Mouse (Mus musculus): Measurements from ENCODE around the gene Gm17387. TPM values are rescaled to one million over a fixed set of nuclear protein-coding genes. Genes with fewer than 3 reads are reported as not detected.
A peak's percentile ranks its signal among the peaks of the same experiment; 100 is the strongest.
"Not testable (repeated sequence)": the region's sequence is repeated elsewhere in the genome, so short reads cannot be mapped to it uniquely, and the experiment has no call there.

The Gm17387 gene
- polyA plus RNA-seq, 1 experiment from 2014 or later: not detected

DNA sequence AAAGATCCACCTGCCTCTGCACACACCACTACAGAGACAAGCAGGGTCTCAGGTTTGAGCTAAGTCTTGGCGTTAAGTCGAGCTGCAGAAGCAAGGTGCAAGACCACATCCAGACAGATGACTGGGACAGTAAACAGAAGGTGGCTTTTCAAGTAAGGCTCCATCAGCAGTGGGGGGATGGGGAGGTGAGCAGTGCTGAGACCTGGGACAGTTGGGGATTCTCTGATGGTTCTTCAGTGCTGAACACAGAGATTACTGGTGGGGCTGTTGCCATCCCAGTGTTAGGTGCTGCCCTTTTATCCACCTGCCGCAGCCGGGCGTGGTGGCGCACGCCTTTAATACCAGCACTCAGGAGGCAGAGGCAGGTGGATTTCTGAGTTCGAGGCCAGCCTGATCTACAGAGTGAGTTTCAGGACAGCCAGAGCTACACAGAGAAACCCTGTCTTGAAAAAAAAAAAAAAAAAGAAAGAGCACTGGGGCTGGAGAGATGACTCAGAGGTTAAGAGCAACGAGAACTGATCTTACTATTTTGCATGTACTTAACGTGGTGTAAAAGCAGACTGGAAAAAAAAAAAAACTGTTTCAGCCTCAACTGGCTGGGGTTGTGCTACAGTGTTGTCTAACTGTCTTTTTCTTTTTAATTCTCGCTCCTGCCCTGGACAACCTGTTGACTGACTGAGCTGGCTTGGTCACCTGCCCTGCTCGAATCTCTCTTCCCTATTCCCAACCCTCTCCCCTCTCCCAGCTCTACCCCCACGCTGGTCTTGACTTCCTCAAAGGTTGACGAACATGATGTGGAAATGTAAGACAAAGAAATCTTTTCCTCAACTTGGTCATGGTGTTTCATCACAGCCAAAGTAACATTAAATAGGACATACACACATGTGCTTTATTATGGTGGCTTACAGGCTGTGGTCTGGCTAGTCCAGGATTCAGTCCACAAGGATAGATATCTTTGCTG lies 7.2 kb upstream of the Gm17387 start:
- Histone ChIP-seq H3K4me3 (no peak overlapping the region), H3K36me3 (ENCODE audit: poor library complexity, severe bottlenecking) (no peaks in the 10 kb centered on the region), H3K9ac (no peak overlapping the region), H3K9me3 (replicated peaks) (no peaks in the 10 kb centered on the region), H3K4me2 (no peak overlapping the region), H3K4me1 (peaks cover 19% of the 10 kb centered on the region), H3K27ac (no peak overlapping the region), H3K27me3 (no peaks in the 10 kb centered on the region)
- 85% methylated on average over 14 of the region's 14 CpGs for WGBS
- no peak for ATAC-seq

DNA sequence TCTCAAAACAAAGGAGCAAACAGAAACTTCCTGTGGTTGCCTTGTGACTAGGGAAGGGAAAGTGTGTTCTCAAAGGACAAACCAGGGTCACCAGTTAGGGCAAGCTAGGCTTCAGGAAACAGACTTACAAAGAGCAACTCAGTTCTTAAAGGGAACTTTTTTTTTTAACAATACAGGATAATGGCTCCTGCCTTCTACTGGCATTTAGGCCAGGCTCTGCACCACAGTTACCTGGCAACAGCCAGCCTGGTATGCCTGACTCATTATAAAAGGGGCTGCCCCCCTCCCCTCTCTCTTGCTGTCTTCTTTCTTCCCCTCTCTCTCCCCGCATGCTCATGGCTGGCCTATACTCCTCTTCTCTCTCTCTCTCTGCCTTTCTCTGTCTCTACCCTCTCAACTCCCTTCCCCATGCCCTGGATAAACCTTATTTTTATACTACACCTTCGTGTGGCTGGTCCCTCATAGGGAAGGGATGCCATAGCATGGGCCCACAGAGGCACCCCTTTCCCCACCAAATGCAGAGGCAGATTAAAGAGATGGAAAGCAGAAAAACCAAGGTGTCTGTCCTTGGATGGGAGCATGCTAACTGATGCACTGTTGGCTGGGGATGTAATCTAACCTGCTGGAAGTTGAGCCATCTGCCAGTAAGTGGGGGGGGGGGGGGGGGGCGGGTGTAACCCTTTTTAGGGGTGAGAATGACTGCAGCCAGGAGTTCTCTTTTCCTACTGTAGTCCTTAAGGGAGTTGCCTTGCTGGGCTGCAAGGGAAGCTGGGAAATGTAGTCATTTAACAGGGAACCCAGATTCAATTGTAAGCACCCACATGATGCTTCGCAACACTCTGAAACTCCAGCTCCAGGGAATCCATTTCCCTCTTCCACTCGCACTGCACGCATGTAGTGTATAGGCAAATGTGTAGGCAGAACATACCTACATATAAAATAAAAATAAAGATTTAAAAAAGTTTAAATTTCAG lies 3.8 kb upstream of the Gm17387 start:
- 12% methylated on average over 6 of the region's 6 CpGs for WGBS
- Histone ChIP-seq H3K36me3 (ENCODE audit: poor library complexity, severe bottlenecking) (no peaks in the 10 kb centered on the region), H3K9ac (no peak overlapping the region; the same call in 1 of the 2 replicates), H3K9me3 (replicated peaks) (no peaks in the 10 kb centered on the region), H3K4me2 (no peak overlapping the region), H3K4me3 (no peak overlapping the region), H3K27me3 (no peaks in the 10 kb centered on the region), H3K27ac (peak overlapping the region; percentile 77), H3K4me1 (peaks cover 20% of the 10 kb centered on the region)
- peak; percentile 77; the same call in 1 of the 2 replicates for ATAC-seq

DNA sequence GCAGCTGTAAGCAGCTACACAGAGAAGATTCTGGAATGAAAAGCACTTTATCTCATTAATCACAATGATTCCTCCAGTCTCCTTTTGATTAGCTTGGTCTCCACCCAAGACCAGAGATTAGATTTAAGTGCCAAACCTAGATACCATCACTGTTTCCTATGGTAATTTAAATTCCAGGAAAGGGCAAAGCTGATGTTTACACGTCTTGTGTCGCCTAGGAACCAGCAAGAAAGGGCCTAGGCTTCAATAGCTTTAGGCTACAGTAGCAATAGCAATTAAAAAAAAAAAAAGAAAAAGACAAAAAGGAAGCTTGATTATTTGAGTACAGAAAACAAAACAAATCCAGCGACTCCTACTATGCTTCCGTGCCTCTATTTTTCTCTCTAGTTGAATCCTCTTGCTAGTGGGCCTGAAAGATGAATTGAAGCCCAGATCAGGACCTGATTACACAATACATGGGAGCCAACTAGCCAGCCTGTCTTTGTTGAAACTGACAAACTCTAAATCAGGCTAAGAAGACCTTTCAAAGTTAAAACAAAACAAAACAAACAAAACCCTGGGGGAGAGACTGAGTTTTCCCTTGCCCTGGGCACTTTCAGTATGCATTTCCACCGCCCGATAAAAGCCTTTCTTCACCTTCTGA lies 2.7 kb upstream of the Gm17387 start:
- H3K4me3 ChIP-seq: no peak overlapping the region
- no peak overlapping the region for H3K4me2 ChIP-seq
- H3K9me3 ChIP-seq (replicated peaks): no peaks in the 10 kb centered on the region
- peak; percentile 40; the same call in 1 of the 2 replicates for ATAC-seq
- H3K4me1 ChIP-seq: peaks cover 20% of the 10 kb centered on the region
- H3K27me3 ChIP-seq: no peaks in the 10 kb centered on the region
- no peaks in the 10 kb centered on the region for H3K36me3 ChIP-seq (ENCODE audit: poor library complexity, severe bottlenecking)
- H3K9ac ChIP-seq: no peak overlapping the region
- H3K27ac ChIP-seq: peak overlapping the region; percentile 60
- 4% methylated on average over 6 of the region's 6 CpGs for WGBS

- peak overlapping the region; percentile 37 for H3K27ac ChIP-seq
- peak; percentile 80 for ATAC-seq
Observed at GRCm38 (mm10) chr7:141026740-141027098, 2.2 kb upstream of the Gm17387 start.

DNA sequence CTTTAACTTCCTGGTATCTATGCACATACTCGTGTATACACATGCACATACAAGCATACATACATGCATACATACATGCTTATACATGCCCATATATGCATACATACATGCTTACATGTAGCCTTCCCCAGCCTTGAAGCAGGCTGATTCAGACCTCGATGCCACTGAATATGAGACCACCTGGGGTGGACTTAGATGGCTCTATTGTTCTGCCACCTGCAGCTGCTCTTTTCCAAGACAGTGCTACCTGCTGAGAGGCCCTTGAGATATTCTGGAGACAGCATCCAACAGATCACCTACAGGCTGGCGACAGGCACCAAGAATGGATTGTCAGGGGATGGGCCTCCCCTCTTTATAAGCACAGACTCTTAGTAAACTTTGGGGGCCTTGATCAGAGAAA lies 1.5 kb downstream of the Gm17387 start:
- H3K4me3 ChIP-seq: no peak overlapping the region
- WGBS: 36% methylated on average over 3 of the region's 3 CpGs
- H3K27me3 ChIP-seq: no peaks in the 10 kb centered on the region
- no peak overlapping the region for H3K4me2 ChIP-seq
- ATAC-seq: no peak
- peaks cover 14% of the 10 kb centered on the region for H3K4me1 ChIP-seq
- H3K27ac ChIP-seq: no peak overlapping the region
- H3K36me3 ChIP-seq (ENCODE audit: poor library complexity, severe bottlenecking): no peaks in the 10 kb centered on the region
- no peaks in the 10 kb centered on the region for H3K9me3 ChIP-seq (replicated peaks)
- H3K9ac ChIP-seq: no peak overlapping the region

More at GRCm38 (mm10) chr7:141026740-141027098, 2.2 kb upstream of the Gm17387 start:
- Histone ChIP-seq H3K36me3 (ENCODE audit: poor library complexity, severe bottlenecking) (no peaks in the 10 kb centered on the region), H3K4me1 (peaks cover 20% of the 10 kb centered on the region), H3K27me3 (no peaks in the 10 kb centered on the region), H3K4me2 (no peak overlapping the region), H3K9me3 (replicated peaks) (no peaks in the 10 kb centered on the region), H3K9ac (no peak overlapping the region), H3K4me3 (no peak overlapping the region)
- WGBS: 25% methylated on average over 5 of the region's 5 CpGs

- Histone ChIP-seq H3K27me3 (no peaks in the 10 kb centered on the region), H3K27ac (no peak overlapping the region), H3K9ac (no peak overlapping the region), H3K4me1 (no peaks in the 10 kb centered on the region), H3K36me3 (ENCODE audit: poor library complexity, severe bottlenecking) (no peaks in the 10 kb centered on the region), H3K4me2 (no peak overlapping the region), H3K4me3 (no peak overlapping the region), H3K9me3 (replicated peaks) (no peaks in the 10 kb centered on the region)
- 83% methylated on average over 9 of the region's 9 CpGs for WGBS
- no peak for ATAC-seq
Observed at GRCm38 (mm10) chr7:141032458-141033167, 3.7 kb downstream of the Gm17387 start.

DNA sequence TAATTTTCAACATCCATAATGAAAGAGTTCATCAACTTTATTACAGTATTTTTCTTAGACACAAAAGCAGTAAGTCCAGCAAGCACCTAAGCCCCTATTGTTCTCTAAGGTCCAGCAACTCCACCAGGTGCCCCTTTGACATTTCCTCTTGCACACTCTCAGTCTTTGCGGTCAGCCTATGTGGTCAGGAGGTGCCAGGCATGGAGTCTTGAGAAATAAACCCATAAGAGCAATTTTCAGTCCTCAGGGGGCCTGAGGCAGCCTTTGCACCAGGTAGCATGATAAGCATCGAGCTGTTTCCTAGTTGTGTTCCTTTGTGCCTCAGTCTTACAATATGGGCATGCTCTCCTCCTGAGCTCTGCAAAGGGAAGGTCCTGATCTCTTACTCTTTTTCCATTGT lies 7.7 kb downstream of the Gm17387 start:
- ATAC-seq: not testable (repeated sequence)
- 85% methylated on average over 1 of the region's 2 CpGs for WGBS

GRCm38 (mm10) chr7:141038090-141039032 lies 9.4 kb downstream of the Gm17387 start:
- Histone ChIP-seq H3K9me3 (replicated peaks) (no peaks in the 10 kb centered on the region), H3K36me3 (ENCODE audit: poor library complexity, severe bottlenecking) (no peaks in the 10 kb centered on the region), H3K27ac (no peak overlapping the region), H3K4me1 (no peaks in the 10 kb centered on the region), H3K9ac (no peak overlapping the region), H3K27me3 (no peaks in the 10 kb centered on the region), H3K4me3 (no peak overlapping the region), H3K4me2 (no peak overlapping the region)
- no peak for ATAC-seq
- 86% methylated on average over 19 of the region's 21 CpGs for WGBS

More for the DNA sequence above, 7.7 kb downstream of the Gm17387 start:
- not testable (repeated sequence) for H3K9me3 ChIP-seq (replicated peaks); H3K4me2 ChIP-seq; H3K4me1 ChIP-seq; H3K27me3 ChIP-seq; H3K9ac ChIP-seq; H3K36me3 ChIP-seq (ENCODE audit: poor library complexity, severe bottlenecking); H3K4me3 ChIP-seq; H3K27ac ChIP-seq

GRCm38 (mm10) chr7:141039386-141040107 lies 10.6 kb downstream of the Gm17387 start:
- no peak overlapping the region for H3K4me2 ChIP-seq
- H3K4me1 ChIP-seq: no peaks in the 10 kb centered on the region
- ATAC-seq: no peak
- 92% methylated on average over 4 of the region's 4 CpGs for WGBS
- no peak overlapping the region for H3K9ac ChIP-seq
- H3K27me3 ChIP-seq: no peaks in the 10 kb centered on the region
- no peak overlapping the region for H3K27ac ChIP-seq
- no peaks in the 10 kb centered on the region for H3K36me3 ChIP-seq (ENCODE audit: poor library complexity, severe bottlenecking)
- H3K9me3 ChIP-seq (replicated peaks): no peaks in the 10 kb centered on the region
- H3K4me3 ChIP-seq: no peak overlapping the region
